Mouse (Mus musculus) liver, embryonic 14.5 days (tissue): Measurements from ENCODE around the gene Gm6020.

Experiments used
- CTCF ChIP-seq: IDR thresholded peaks from 2 replicates; pipeline ENCODE4 v1.5.1; 2016; ENCODE audit warnings: antibody characterized with exemption, low read depth, control low read depth
- EP300 ChIP-seq: IDR thresholded peaks from 2 replicates; pipeline ENCODE4 v1.6.1; 2016; ENCODE audit warnings: antibody characterized with exemption, low read depth

GRCm38 (mm10) chr19:61199836-61200235 lies 16.1 kb downstream of the Gm6020 start:
- no peak for TF ChIP-seq CTCF
- TF ChIP-seq EP300 = no peak
